Mouse (Mus musculus): ENCODE data around the gene Myo9b. TPM values are rescaled to one million over a fixed set of nuclear protein-coding genes. Genes with fewer than 3 reads are reported as not detected.
A peak's percentile ranks its signal among the peaks of the same experiment; 100 is the strongest.
"Not testable (repeated sequence)": the region's sequence is repeated elsewhere in the genome, so short reads cannot be mapped to it uniquely, and the experiment has no call there.

The Myo9b gene
- total RNA-seq (2021), result 1 to 10 TPM; 8.8 to 9.3 TPM
- long read RNA-seq, experiment 1, partial matches to known transcripts, result 0 of 10 reads
- long read RNA-seq, experiment 1, other reads (novel, unspliced or antisense), result 10 of 10 reads
- long read RNA-seq, experiment 2, partial matches to known transcripts, result 0 of 9 reads
- long read RNA-seq, experiment 2, other reads (novel, unspliced or antisense), result 9 of 9 reads

GRCm38 (mm10) chr8:71272286-71273150 is at the start of gene Myo9b, which contains the start of gene Haus8:
Gene Myo9b, plus strand, starts transcription at chr8:71272714.
Gene Haus8, minus strand, starts transcription at chr8:71272934.
- DNase-seq, result peak; percentile 95 to 96

GRCm38 (mm10) chr8:71224560-71224959 is 48.0 kb upstream of the Myo9b start:
- DNase-seq, result no peak
- intact Hi-C loops (cut with DNase I), result no loop called here

More at GRCm38 (mm10) chr8:71272286-71273150, at the start of gene Myo9b, which contains the start of gene Haus8:
- intact Hi-C loops (cut with DNase I), result no loop called here

GRCm38 (mm10) chr8:71242757-71243156 is 29.8 kb upstream of the Myo9b start:
- intact Hi-C loops (cut with DNase I), result no loop called here
- DNase-seq, result no peak

GRCm38 (mm10) chr8:71248203-71248602 is 24.3 kb upstream of the Myo9b start:
- DNase-seq, result no peak
- intact Hi-C loops (cut with DNase I), result no loop called here

GRCm38 (mm10) chr8:71256545-71257232 is 15.8 kb upstream of the Myo9b start:
- DNase-seq, result no peak
- intact Hi-C loops (cut with DNase I), result no loop called here

- DNase-seq, result no peak
- intact Hi-C loops (cut with DNase I), result no loop called here
Measured at GRCm38 (mm10) chr8:71261234-71261633, 11.3 kb upstream of the Myo9b start.

GRCm38 (mm10) chr8:71267690-71268089 is 4.8 kb upstream of the Myo9b start:
- intact Hi-C loops (cut with DNase I), result no loop called here
- no peak for DNase-seq

- intact Hi-C loops (cut with DNase I); DNase-seq: not testable (repeated sequence)
Measured at GRCm38 (mm10) chr8:71268286-71268685, 4.2 kb upstream of the Myo9b start.

- no peak for DNase-seq
- intact Hi-C loops (cut with DNase I), result no loop called here
Measured at GRCm38 (mm10) chr8:71271630-71272029, 884 bp upstream of the Myo9b start.

GRCm38 (mm10) chr8:71273151-71273510 is 617 bp downstream of the Myo9b start:
- DNase-seq, result peak; percentile 40 to 47
- intact Hi-C loops (cut with DNase I), result no loop called here

GRCm38 (mm10) chr8:71274478-71274877 is 2.0 kb downstream of the Myo9b start:
- intact Hi-C loops (cut with DNase I), result no loop called here
- no peak for DNase-seq

GRCm38 (mm10) chr8:71276166-71276565 is 3.7 kb downstream of the Myo9b start:
- no peak for DNase-seq
- intact Hi-C loops (cut with DNase I), result no loop called here

GRCm38 (mm10) chr8:71279409-71279808 is 6.9 kb downstream of the Myo9b start:
- DNase-seq; intact Hi-C loops (cut with DNase I): not testable (repeated sequence)

GRCm38 (mm10) chr8:71281731-71282130 is 9.2 kb downstream of the Myo9b start:
- intact Hi-C loops (cut with DNase I); DNase-seq: not testable (repeated sequence)

- intact Hi-C loops (cut with DNase I), result no loop called here
- no peak for DNase-seq
Measured at GRCm38 (mm10) chr8:71282621-71283020, 10.1 kb downstream of the Myo9b start.

- DNase-seq; intact Hi-C loops (cut with DNase I): not testable (repeated sequence)
Measured at GRCm38 (mm10) chr8:71286223-71286622, 13.7 kb downstream of the Myo9b start.

- no peak for DNase-seq
- intact Hi-C loops (cut with DNase I), result no loop called here
Measured at GRCm38 (mm10) chr8:71288441-71288949, 16.0 kb downstream of the Myo9b start.

- intact Hi-C loops (cut with DNase I), result no loop called here
- DNase-seq, result peak in 1 of 2 experiments; percentile 28
Measured at GRCm38 (mm10) chr8:71289098-71289497, 16.6 kb downstream of the Myo9b start.

GRCm38 (mm10) chr8:71290211-71290610 is 17.7 kb downstream of the Myo9b start:
- intact Hi-C loops (cut with DNase I), result no loop called here
- no peak for DNase-seq

- intact Hi-C loops (cut with DNase I), result no loop called here
- no peak for DNase-seq
Measured at GRCm38 (mm10) chr8:71290911-71291310, 18.4 kb downstream of the Myo9b start.

GRCm38 (mm10) chr8:71291351-71291750 is 18.8 kb downstream of the Myo9b start:
- intact Hi-C loops (cut with DNase I), result no loop called here
- DNase-seq, result no peak

Data from gastrocnemius, postnatal 36 days (tissue).